Mouse (Mus musculus) C2C12 (cell line): ENCODE measurements around the gene Sec14l2. TPM values are rescaled to one million over a fixed set of nuclear protein-coding genes. Genes with fewer than 3 reads are reported as not detected.

Source experiments
- H3K27me3 ChIP-seq: one replicate; pipeline ENCODE4 v1.6.1; 2011; ENCODE audit not compliant: control insufficient read depth, insufficient read depth, insufficient read length
- H3K36me3 ChIP-seq: one replicate; pipeline ENCODE4 v1.6.1; 2011; ENCODE audit not compliant: control insufficient read depth, insufficient read depth
- H3K4me3 ChIP-seq: one replicate; pipeline ENCODE4 v1.5.1; 2011; ENCODE audit warnings: mild to moderate bottlenecking, control low read depth; ENCODE audit not compliant: poor library complexity, insufficient read depth, severe bottlenecking
- H3K79me2 ChIP-seq: one replicate; pipeline ENCODE4 v1.6.1; 2011; ENCODE audit not compliant: control insufficient read depth, insufficient read depth
- H3K79me3 ChIP-seq: one replicate; pipeline ENCODE4 v1.6.1; 2011; ENCODE audit warnings: low read depth, control low read depth
- H3ac ChIP-seq: one replicate; pipeline ENCODE3; 2011; ENCODE audit warnings: low read depth; ENCODE audit not compliant: control insufficient read depth, insufficient read length
- CEBPB ChIP-seq: IDR thresholded peaks from one replicate; pipeline ENCODE4 v1.6.1; 2011; ENCODE audit warnings: low read depth, mild to moderate bottlenecking, control low read depth, moderate library complexity
- CTCF ChIP-seq: IDR thresholded peaks from one replicate; pipeline ENCODE4 v1.5.1; 2011; ENCODE audit not compliant: control insufficient read depth, insufficient read depth, insufficient read length
- FOSL1 ChIP-seq: IDR thresholded peaks from one replicate; pipeline ENCODE4 v1.8.0; 2011; ENCODE audit warnings: mild to moderate bottlenecking, low read length; ENCODE audit not compliant: poor library complexity, insufficient read depth, severe bottlenecking
- MAX ChIP-seq: IDR thresholded peaks from one replicate; pipeline ENCODE4 v1.6.1; 2011; ENCODE audit warnings: mild to moderate bottlenecking, control low read depth
- MYOD1 ChIP-seq: IDR thresholded peaks from one replicate; pipeline ENCODE4 v1.6.1; 2011; ENCODE audit warnings: low read depth; ENCODE audit not compliant: control insufficient read depth, insufficient read length
- MYOG ChIP-seq: IDR thresholded peaks from one replicate; pipeline ENCODE4 v1.6.1; 2011; ENCODE audit not compliant: control insufficient read depth, insufficient read length; ENCODE audit errors: extremely low read depth
- USF1 ChIP-seq: IDR thresholded peaks from one replicate; pipeline ENCODE4 v1.6.1; 2011; ENCODE audit warnings: low read depth, mild to moderate bottlenecking, control low read depth, moderate library complexity
- long read RNA-seq, 2 experiments: library from polyadenylated mRNA; unstranded; transcript quantifications; one replicate each; pipeline ENCODE4 v2.0.0; 2019 to 2020
- polyA plus RNA-seq: library from polyadenylated mRNA; unstranded; fragments of >200 nt; fragmentation: generic; extraction: Trizol; gene quantifications from one replicate; pipeline ENCODE4 v1.2.1, GENCODE M21; 2012; ENCODE audit warnings: missing spikeins

Sec14l2 gene
- 7.3 TPM for polyA plus RNA-seq
- long read RNA-seq, experiment 1, partial matches to known transcripts: 0 of 2 reads
- long read RNA-seq, experiment 1, other reads (novel, unspliced or antisense): 2 of 2 reads
- long read RNA-seq, experiment 2, partial matches to known transcripts: 0 of 3 reads
- long read RNA-seq, experiment 2, other reads (novel, unspliced or antisense): 1 of 3 reads

DNA sequence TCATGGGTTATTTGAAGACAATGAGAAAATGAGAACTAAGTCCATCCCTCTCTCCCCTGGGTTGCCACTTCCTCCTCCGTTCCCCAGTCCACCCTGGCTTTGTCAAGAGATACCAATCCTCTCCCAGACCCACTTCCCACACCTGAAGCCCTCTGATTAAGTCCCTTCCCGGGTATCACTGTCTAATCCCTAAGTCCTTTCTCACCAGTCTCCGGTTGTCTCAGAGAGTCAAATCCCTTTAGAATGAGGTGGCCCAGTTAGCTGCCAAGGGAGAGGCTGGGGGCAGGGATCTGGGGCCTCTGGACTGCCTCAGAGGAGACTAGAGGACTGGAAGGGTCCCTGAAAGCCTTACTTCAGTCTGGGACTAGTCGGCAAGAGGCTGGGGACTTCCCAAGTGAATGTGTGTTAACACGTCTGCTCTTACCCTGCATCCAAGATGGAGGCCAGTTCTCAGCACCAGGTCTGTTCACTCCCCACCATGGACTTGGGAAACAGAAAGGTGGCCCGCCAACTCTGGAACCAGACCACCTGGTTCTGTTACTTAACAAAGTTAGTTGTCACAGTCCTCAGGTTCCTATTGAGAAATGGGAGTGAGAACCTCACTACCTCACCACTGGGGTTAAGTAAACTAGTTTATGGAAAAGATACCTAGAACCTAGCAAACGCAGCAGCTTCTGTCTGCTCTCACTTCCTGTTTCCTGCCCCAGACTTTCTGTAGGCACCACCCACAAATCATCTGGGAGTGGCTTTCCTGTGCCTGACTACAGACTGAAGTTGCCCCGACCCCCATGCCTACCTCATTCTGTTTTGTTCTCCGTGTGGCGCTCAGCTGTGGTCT, at the start of gene Sec14l2:
TSS of gene Sec14l2 (minus strand) at position 674 of the 838 bp plus-strand sequence.
- Histone ChIP-seq H3K4me3 (no peak within 1 kb of the TSS), H3K79me2 (no peaks in the 10 kb centered on the region), H3ac (no peak within 1 kb of the TSS), H3K79me3 (no peaks in the 10 kb centered on the region), H3K36me3 (no peaks in the 10 kb centered on the region), H3K27me3 (no peaks in the 10 kb centered on the region)
- TF ChIP-seq MYOG: no peak
- no peak for TF ChIP-seq MYOD1
- TF ChIP-seq USF1: no peak
- no peak for TF ChIP-seq FOSL1
- TF ChIP-seq CTCF: no peak
- TF ChIP-seq CEBPB: no peak
- no peak for TF ChIP-seq MAX

DNA sequence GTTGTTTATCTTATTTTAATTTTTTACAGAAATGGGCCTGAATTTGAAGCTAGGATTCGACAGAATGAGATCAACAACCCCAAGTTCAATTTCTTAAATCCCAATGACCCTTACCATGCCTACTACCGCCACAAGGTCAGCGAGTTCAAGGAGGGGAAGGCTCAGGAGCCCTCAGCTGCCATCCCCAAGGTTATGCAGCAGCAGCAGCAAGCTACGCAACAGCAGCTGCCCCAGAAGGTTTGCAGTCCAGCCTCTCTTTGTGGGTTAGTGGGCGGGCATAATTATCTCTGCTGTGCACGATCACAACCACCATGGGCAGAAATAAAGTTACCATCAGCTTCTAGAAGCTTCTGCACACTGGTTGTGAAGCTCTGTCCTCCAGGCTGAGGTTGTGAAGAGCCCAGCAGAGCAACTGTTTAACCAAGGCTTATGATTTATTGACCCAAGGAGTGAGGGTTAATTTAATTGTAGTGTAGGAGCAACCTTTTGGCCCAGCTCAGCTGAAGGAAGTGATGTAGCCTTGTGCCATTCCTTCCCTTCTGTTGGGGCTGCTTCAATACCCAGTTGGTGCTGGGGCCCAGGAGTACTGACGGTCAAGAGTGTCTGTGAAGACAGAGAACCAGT, 43.4 kb upstream of the Sec14l2 start:
- no peak overlapping the region for H3K4me3 ChIP-seq
- H3K36me3 ChIP-seq: peaks cover 100% of the 10 kb centered on the region
- no peak overlapping the region for H3ac ChIP-seq
- peaks cover 86% of the 10 kb centered on the region for H3K79me2 ChIP-seq
- H3K27me3 ChIP-seq: no peaks in the 10 kb centered on the region
- TF ChIP-seq MAX (no peak), CTCF (no peak), MYOG (no peak), FOSL1 (no peak)
- H3K79me3 ChIP-seq: peaks cover 41% of the 10 kb centered on the region

DNA sequence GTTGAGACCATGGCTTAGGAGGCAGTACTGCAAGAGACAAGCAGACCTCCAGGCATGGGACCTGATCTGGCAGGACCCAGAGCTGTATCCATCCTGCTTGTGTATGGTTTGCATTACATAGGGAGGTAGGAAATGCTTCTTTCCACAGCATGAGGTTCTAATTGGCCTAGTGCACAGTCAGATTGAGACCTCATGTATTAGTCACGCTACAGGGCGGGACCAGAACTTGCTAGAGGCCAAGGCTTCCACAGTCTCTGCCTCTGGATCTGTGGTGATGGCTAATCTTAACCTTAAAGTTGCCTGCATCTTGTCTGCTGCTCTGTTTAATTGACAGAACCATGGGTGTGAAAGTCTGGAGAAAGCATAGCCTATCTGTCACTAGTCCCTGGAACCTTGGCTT, 41.5 kb upstream of the Sec14l2 start:
- peak overlapping the region; percentile 21 for H3ac ChIP-seq
- H3K36me3 ChIP-seq: peaks cover 88% of the 10 kb centered on the region
- H3K79me3 ChIP-seq: peaks cover 53% of the 10 kb centered on the region
- H3K27me3 ChIP-seq: no peaks in the 10 kb centered on the region
- H3K79me2 ChIP-seq: peaks cover 97% of the 10 kb centered on the region
- no peak overlapping the region for H3K4me3 ChIP-seq
- TF ChIP-seq FOSL1 (no peak), MAX (no peak), MYOD1 (no peak), MYOG (no peak), CTCF (no peak), CEBPB (no peak), USF1 (no peak)

DNA sequence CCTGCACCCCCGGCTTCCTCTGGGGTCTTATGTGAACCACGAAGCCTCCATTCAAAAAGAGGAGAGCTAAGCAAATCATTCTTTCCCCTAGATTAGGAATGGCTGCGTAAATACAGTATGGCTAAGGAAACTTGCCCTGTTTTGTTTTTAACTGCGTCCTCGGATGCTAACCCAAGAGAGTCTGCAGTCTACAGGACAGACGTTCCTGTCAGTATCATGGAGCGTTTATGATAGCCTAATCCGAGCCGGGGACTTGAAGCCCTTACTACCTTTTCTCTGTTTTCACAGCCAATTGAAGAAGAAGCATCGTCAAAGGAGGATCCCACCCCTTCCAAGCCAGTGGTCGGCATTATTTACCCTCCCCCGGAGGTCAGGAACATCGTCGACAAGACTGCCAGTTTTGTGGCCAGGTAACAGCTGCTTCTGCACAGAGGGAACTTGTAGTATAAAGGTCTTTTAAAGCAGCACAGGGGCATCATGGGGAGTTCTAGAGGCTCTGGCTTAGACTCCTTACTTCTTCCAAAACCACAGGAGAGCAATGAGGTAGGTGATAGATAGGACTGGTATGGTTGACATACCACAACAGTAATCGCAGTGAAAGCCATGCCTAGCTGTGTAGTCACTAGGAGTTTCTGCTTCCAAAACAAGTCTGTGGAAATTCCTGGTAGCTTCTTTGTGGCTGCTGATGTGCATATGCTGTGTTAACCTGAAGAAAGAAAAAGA, 37.7 kb upstream of the Sec14l2 start:
- Histone ChIP-seq H3K36me3 (peaks cover 50% of the 10 kb centered on the region), H3K79me2 (peaks cover 70% of the 10 kb centered on the region), H3ac (peak overlapping the region; percentile 96), H3K4me3 (peak overlapping the region; percentile 94), H3K27me3 (no peaks in the 10 kb centered on the region), H3K79me3 (peaks cover 48% of the 10 kb centered on the region)
- TF ChIP-seq CEBPB (no peak), MYOG (no peak), USF1 (no peak), MYOD1 (no peak), MAX (no peak), CTCF (no peak)

DNA sequence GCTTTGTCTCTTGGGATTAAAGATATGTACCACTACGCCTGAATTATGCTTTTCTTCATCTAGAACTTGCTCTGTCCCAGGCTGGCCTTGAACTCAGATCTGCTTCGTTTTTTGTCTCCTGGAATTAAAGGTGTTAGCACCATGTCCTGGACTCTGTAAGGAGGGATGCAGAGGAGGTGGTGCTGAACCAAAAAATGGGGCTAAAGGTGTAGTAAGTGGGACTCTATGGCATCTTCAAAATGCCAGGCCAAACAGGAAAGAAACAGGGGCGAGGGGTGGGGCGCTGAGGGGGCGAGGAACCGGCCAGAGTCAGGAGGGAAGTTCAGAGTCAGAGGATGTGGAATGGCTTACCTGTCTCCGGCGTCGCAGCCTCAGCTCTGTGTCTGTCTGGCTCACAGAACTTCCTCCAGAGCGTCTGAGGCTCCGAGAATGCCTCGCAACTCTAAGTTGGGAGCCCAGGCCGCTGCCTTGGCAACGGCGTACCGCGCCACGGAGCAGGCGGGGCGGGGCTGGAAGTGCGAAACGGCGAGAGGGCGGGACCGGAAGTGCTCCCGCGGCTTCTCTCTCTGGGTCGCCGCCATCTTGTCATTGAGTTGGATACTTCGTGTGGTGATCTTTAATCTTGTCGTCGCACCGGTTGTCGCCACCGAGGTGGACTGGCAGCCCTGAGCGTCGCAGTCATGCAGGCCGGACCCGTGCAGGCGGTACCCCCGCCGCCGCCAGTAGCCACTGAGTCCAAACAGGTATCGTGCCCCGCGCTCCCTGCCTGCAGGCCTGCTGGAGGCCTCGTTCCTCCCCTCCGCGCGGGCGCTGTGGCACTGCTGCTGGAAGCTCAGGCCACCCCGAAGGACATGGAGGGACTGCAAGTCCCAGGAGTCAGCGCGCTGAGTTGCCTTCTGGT, 36.8 kb upstream of the Sec14l2 start, which contains the start of the genes Ccdc157 and Sf3a1:
TSS of gene Ccdc157 (minus strand) at position 486 of the 901 bp plus-strand sequence.
TSS of gene Sf3a1 (plus strand) at position 543 of the 901 bp plus-strand sequence.
- no peaks in the 10 kb centered on the region for H3K27me3 ChIP-seq
- peak within 1 kb of the TSS; percentile 96 for H3ac ChIP-seq
- peak; percentile 66 for TF ChIP-seq MAX
- no peak for TF ChIP-seq CEBPB
- no peak for TF ChIP-seq USF1
- TF ChIP-seq MYOD1: no peak
- H3K79me3 ChIP-seq: peaks cover 45% of the 10 kb centered on the region
- H3K4me3 ChIP-seq: peak within 1 kb of the TSS; percentile 94
- peaks cover 42% of the 10 kb centered on the region for H3K36me3 ChIP-seq
- H3K79me2 ChIP-seq: peaks cover 61% of the 10 kb centered on the region
